Mouse (Mus musculus): ENCODE measurements around the gene Olfr59. TPM values are rescaled to one million over a fixed set of nuclear protein-coding genes. Genes with fewer than 3 reads are reported as not detected.

Olfr59 gene
- polyA plus RNA-seq (2017; shearing (Covaris generic)): not detected

DNA sequence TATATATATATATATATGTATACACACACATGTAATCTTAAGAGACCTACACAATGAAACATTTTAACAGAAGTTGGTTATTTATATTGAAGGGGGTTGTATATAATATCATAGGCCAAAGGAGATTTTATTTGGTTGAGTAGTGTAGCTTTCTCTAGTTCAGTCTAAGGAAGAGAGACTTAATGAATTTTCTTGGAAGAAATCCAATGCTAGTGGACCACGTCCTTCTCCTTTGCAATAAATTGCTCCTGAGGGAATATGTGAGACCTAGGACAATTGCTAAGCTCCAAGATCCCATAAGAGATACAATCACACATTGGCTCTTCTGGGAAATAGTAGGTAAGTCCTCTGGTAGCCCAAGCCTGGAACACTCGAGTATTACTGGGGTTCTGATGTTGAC is at the start of gene Olfr59:
Gene Olfr59, plus strand, starts transcription at position 301 of the 400 bp plus-strand sequence.

DNA sequence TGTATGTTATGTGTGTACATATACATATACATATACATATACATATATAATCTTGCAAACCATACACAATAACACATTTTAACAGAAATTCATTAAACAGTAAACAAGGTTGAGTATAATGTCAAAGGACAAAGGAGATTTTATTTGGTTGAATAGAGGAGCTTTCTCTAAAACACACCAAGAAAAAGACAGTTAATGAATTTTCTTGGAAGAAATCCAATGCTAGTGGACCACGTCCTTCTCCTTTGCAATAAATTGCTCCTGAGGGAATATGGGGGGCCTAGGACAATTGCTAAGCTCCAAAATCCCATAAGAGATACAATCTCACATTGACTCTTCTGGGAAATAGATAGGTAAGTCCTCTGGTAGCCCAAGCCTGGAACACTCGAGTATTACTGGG is 24.0 kb upstream of the Olfr59 start, which contains the start of gene Olfr406:
Gene Olfr406, plus strand, starts transcription at position 301 of the 400 bp plus-strand sequence.

GRCm38 (mm10) chr11:74337931-74338330 is 54.4 kb downstream of the Olfr59 start, which contains the start of gene Olfr410:
Olfr410 (minus strand) TSS chr11:74338031.

Other genes starting within 250 kb of the Olfr59 start
- not detected for gene Olfr139, start 227.2 kb upstream of the Olfr59 start, polyA plus RNA-seq (2017; shearing (Covaris generic))
- gene Olfr399, start 227.1 kb upstream of the Olfr59 start, polyA plus RNA-seq (2017; shearing (Covaris generic)): not detected
- not detected for gene Zfp616, start 213.8 kb upstream of the Olfr59 start, polyA plus RNA-seq (2017; shearing (Covaris generic))
- gene Olfr401, start 170.0 kb upstream of the Olfr59 start, polyA plus RNA-seq (2017; shearing (Covaris generic)): not detected
- gene Olfr402, start 130.2 kb upstream of the Olfr59 start, polyA plus RNA-seq (2017; shearing (Covaris generic)): not detected
- not detected for gene Olfr403, start 97.5 kb upstream of the Olfr59 start, polyA plus RNA-seq (2017; shearing (Covaris generic))
- gene Olfr43, start 72.4 kb upstream of the Olfr59 start, polyA plus RNA-seq (2017; shearing (Covaris generic)): not detected
- gene Olfr406, start 23.9 kb upstream of the Olfr59 start, polyA plus RNA-seq (2017; shearing (Covaris generic)): not detected
- 0.09 TPM for gene Olfr410, start 54.3 kb downstream of the Olfr59 start, polyA plus RNA-seq (2017; shearing (Covaris generic))
- not detected for gene Olfr411, start 68.9 kb downstream of the Olfr59 start, polyA plus RNA-seq (2017; shearing (Covaris generic))
- gene Olfr412, start 78.3 kb downstream of the Olfr59 start, polyA plus RNA-seq (2017; shearing (Covaris generic)): not detected

Data from activated CD4-positive, CD25-positive, alpha-beta regulatory T cell, adult 9 weeks (primary cell).